Mouse (Mus musculus) limb, embryonic 11.5 days (tissue): ENCODE results near the gene Zbtb22. TPM values are rescaled to one million over a fixed set of nuclear protein-coding genes. Genes with fewer than 3 reads are reported as not detected.

Source experiments
- ATAC-seq: fragments of 200-750 bp; cut with Nextera tagmentation; 2 replicates; pipeline ENCODE4 v1.8.0; 2017; ENCODE audit warnings: low read depth; ENCODE audit not compliant: insufficient number of reproducible peaks, low FRiP score, low TSS enrichment
- DNase-seq: peaks from one replicate; pipeline ENCODE4 v3.0.0-alpha.2; 2015; ENCODE audit warnings: low spot score
- H3K27ac ChIP-seq: fragments of 300-500 bp; sonication (generic); replicated peaks from 2 replicates; pipeline ENCODE4 v1.5.1; 2014; ENCODE audit warnings: low read depth, mild to moderate bottlenecking, low read length
- H3K27me3 ChIP-seq: fragments of 300-500 bp; sonication (generic); 2 replicates; pipeline ENCODE4 v1.6.1; 2014; ENCODE audit warnings: mild to moderate bottlenecking, low read length, mixed read lengths; ENCODE audit not compliant: control insufficient read depth, insufficient read depth
- H3K36me3 ChIP-seq: fragments of 300-500 bp; sonication (generic); 2 replicates; pipeline ENCODE4 v1.6.1; 2014; ENCODE audit warnings: mild to moderate bottlenecking, low read length, moderate library complexity, mixed read lengths; ENCODE audit not compliant: control insufficient read depth, insufficient read depth
- H3K4me1 ChIP-seq: fragments of 300-500 bp; sonication (generic); 2 replicates; pipeline ENCODE4 v1.6.1; 2014; ENCODE audit warnings: low read length, mixed read lengths; ENCODE audit not compliant: control insufficient read depth, insufficient read depth
- H3K4me2 ChIP-seq: fragments of 300-500 bp; sonication (generic); 2 replicates; pipeline ENCODE4 v1.6.1; 2014; ENCODE audit warnings: low read depth, mild to moderate bottlenecking, moderate library complexity; ENCODE audit not compliant: severe bottlenecking
- H3K4me3 ChIP-seq: fragments of 300-500 bp; sonication (generic); 2 replicates; pipeline ENCODE4 v1.5.1; 2014; ENCODE audit warnings: low read depth, low read length
- H3K9ac ChIP-seq: fragments of 300-500 bp; sonication (generic); 2 replicates; pipeline ENCODE4 v1.6.1; 2014; ENCODE audit warnings: mild to moderate bottlenecking, low read length
- H3K9me3 ChIP-seq: fragments of 300-500 bp; sonication (generic); 2 replicates; pipeline ENCODE4 v1.6.1; 2016; ENCODE audit warnings: low read length; ENCODE audit not compliant: control insufficient read depth
- WGBS: fragments of 180-500 bp; shearing (Covaris S2); extraction: QIAGEN DNeasy Blood & Tissue Kit; methylation state at CpG from one replicate; pipeline ENCODE4 v1.1.7; 2014; 5-methylcytosine and 5-hydroxymethylcytosine counted together
- polyA plus RNA-seq: library from polyadenylated mRNA; unstranded; fragments of >200 nt; fragmentation: Nextera tagmentation; extraction: Ambion mirVana; gene quantifications from 2 replicates; pipeline ENCODE4 v1.2.1, GENCODE M21; 2014

Gene Zbtb22
- polyA plus RNA-seq, 1 experiment from 2014 or later, result 11.8 TPM

- Histone ChIP-seq H3K9me3 (no peaks in the 10 kb centered on the region), H3K36me3 (peaks cover 34% of the 10 kb centered on the region), H3K27ac (no peak overlapping the region), H3K4me3 (no peak overlapping the region; the same call in 1 of the 2 replicates), H3K4me2 (peak overlapping the region; percentile 54; the same call in 1 of the 2 replicates), H3K9ac (peak overlapping the region; percentile 12; the same call in 1 of the 2 replicates), H3K4me1 (peaks cover 22% of the 10 kb centered on the region), H3K27me3 (no peaks in the 10 kb centered on the region)
- no peak for ATAC-seq
- no peak for DNase-seq
- 74% methylated on average over 13 of the region's 13 CpGs for WGBS
Measured at GRCm38 (mm10) chr17:33914969-33915391, 724 bp upstream of the Zbtb22 start.

GRCm38 (mm10) chr17:33916294-33916693, 590 bp downstream of the Zbtb22 start:
- Histone ChIP-seq H3K4me3 (peak overlapping the region; percentile 59), H3K9ac (peak overlapping the region; percentile 56), H3K4me2 (peak overlapping the region; percentile 54), H3K36me3 (peaks cover 31% of the 10 kb centered on the region), H3K9me3 (no peaks in the 10 kb centered on the region), H3K4me1 (peaks cover 18% of the 10 kb centered on the region; the same call in 1 of the 2 replicates), H3K27me3 (no peaks in the 10 kb centered on the region), H3K27ac (peak overlapping the region; percentile 83)
- WGBS, result 1% methylated on average over 19 of the region's 20 CpGs
- ATAC-seq (peak; percentile 24; the same call in 1 of the 2 replicates), DNase-seq (no peak)

GRCm38 (mm10) chr17:33916847-33917655, 1.3 kb downstream of the Zbtb22 start:
- 77% methylated on average over 31 of the region's 31 CpGs for WGBS
- H3K36me3 ChIP-seq, result peaks cover 24% of the 10 kb centered on the region

GRCm38 (mm10) chr17:33917656-33918292, 2.1 kb downstream of the Zbtb22 start:
- no peak for DNase-seq

More at GRCm38 (mm10) chr17:33916847-33917655, 1.3 kb downstream of the Zbtb22 start:
- peak overlapping the region; percentile 59 for H3K4me3 ChIP-seq
- H3K4me2 ChIP-seq, result peak overlapping the region; percentile 54
- peaks cover 18% of the 10 kb centered on the region; the same call in 1 of the 2 replicates for H3K4me1 ChIP-seq
- DNase-seq (no peak), ATAC-seq (no peak)
- no peaks in the 10 kb centered on the region for H3K27me3 ChIP-seq
- H3K27ac ChIP-seq, result no peak overlapping the region
- no peak overlapping the region for H3K9ac ChIP-seq
- H3K9me3 ChIP-seq, result no peaks in the 10 kb centered on the region

GRCm38 (mm10) chr17:33918293-33919203, 2.8 kb downstream of the Zbtb22 start:
- no peak for ATAC-seq
- Histone ChIP-seq H3K4me3 (peak overlapping the region; percentile 60), H3K36me3 (peaks cover 14% of the 10 kb centered on the region), H3K4me1 (peaks cover 18% of the 10 kb centered on the region; the same call in 1 of the 2 replicates), H3K9me3 (no peaks in the 10 kb centered on the region), H3K27ac (no peak overlapping the region), H3K27me3 (no peaks in the 10 kb centered on the region), H3K9ac (no peak overlapping the region), H3K4me2 (peak overlapping the region; percentile 98)
- 58% methylated on average over 37 of the region's 37 CpGs for WGBS
- no peak for DNase-seq

More at GRCm38 (mm10) chr17:33917656-33918292, 2.1 kb downstream of the Zbtb22 start:
- WGBS, result 76% methylated on average over 18 of the region's 18 CpGs
- Histone ChIP-seq H3K27me3 (no peaks in the 10 kb centered on the region), H3K4me1 (peaks cover 18% of the 10 kb centered on the region; the same call in 1 of the 2 replicates), H3K4me2 (no peak overlapping the region), H3K9me3 (no peaks in the 10 kb centered on the region), H3K4me3 (0 out of 2 replicates have a peak overlapping the region, but pooled peaks have one; percentile 14), H3K9ac (no peak overlapping the region), H3K27ac (no peak overlapping the region), H3K36me3 (peaks cover 18% of the 10 kb centered on the region)
- no peak for ATAC-seq

- H3K9me3 ChIP-seq, result no peaks in the 10 kb centered on the region
- no peaks in the 10 kb centered on the region for H3K27me3 ChIP-seq
- peak overlapping the region; percentile 58 for H3K9ac ChIP-seq
- H3K4me3 ChIP-seq, result peak overlapping the region; percentile 60
- no peak for ATAC-seq
- peaks cover 18% of the 10 kb centered on the region; the same call in 1 of the 2 replicates for H3K4me1 ChIP-seq
- peak overlapping the region; percentile 56; the same call in 1 of the 2 replicates for H3K27ac ChIP-seq
- peak overlapping the region; percentile 98 for H3K4me2 ChIP-seq
- H3K36me3 ChIP-seq, result peaks cover 6% of the 10 kb centered on the region
- WGBS, result under 1% methylated on average over 52 of the region's 52 CpGs
- peak; percentile 57 for DNase-seq
Measured at GRCm38 (mm10) chr17:33919351-33920281, 3.9 kb downstream of the Zbtb22 start.
